Mouse (Mus musculus): ENCODE measurements at regions not wholly inside any gene's neighbourhood (a gene's known extent, or its start where the extent isn't known, plus 50 kb on each side); places are given as distances from the start of the nearest gene placed in this dataset.

DNA sequence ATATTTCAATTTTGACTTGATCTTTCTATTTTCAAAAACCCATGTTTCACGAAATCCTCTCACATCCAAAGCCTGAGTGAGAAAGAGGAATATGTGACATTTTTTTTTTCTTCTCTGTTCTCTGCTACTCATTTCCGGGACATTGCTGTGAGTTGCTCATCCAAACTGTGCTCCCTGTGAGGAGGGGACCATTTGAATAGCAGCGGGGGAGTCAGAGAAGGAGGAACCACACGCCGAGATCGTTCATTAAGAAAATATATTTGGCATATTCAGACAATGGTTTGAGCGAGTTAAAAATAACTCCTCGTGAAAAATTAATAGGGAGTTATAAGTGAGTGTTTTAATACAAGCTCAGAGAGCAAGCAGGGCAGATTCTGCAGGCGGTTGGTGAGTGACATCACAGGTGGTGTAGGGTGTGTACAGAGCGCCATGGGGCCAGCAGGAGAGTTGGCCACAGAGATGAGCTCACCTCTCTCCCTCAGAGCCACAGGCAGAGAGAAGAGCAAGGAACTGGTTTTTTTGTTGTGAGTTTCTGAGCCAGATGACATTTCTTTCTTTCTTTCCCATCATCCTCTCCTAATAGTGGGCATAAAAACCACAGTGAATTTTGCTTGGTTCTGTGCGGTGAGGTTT lies 54.4 kb upstream of the Calcoco1 start:
- no peak for DNase-seq

DNA sequence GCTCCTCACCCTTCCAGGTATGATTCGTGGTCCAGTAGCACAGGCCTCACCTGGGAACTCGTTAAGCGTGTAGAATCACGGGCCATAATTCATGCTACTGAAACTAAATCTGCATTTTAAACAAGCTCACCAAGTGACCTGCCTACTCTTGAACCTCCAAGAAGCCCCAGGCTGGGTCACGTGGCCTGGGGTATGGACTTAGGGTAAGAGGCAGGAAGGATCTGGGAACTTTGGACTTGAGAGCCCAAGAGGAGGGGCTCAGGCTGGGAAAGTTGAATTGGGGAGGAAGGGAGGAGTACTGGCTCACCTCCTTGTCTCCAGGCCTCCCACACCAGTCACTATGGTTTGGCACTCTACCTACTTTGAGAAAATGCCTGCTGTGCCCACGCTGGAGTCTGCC lies 58.6 kb upstream of the Calcoco1 start:
- DNase-seq: no peak

DNA sequence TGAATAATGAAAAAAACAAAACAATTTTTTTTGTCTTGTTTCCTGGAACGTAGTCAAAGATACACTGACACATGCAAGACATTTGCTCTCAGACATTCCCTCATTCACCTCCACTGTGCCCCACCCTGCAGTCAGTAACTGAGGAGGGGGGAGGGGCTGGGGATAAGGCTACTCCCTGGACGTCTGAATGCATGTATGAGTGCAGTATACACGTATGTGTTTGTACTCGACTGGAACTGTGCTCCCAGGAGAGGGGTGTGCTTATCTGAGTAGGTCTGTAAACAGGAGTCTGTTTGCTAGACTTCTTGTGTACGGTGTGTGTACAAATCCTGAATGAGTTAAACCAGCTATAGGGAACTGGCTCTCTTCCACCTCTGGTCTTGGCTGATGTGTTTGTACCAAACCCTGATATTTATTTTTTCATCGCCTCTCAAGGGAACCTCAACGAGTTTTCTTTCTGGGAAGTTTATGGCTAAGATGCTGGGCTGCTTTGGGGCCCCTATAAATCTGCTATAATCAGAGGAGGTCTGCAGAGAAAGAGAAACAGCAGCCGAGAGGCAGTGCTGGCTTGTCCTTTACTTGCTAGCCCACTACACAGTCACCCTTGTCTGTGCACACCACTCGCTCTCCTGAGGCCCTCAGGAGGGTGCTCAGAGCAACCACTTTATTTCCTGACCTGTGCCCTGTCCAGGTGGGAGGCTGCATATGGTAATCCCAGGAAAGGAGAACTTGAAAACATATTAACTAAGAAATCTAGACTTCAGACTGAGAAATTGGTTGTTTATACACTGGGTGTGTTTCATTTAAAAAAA lies 61.2 kb upstream of the Calcoco1 start:
- DNase-seq: no peak

DNA sequence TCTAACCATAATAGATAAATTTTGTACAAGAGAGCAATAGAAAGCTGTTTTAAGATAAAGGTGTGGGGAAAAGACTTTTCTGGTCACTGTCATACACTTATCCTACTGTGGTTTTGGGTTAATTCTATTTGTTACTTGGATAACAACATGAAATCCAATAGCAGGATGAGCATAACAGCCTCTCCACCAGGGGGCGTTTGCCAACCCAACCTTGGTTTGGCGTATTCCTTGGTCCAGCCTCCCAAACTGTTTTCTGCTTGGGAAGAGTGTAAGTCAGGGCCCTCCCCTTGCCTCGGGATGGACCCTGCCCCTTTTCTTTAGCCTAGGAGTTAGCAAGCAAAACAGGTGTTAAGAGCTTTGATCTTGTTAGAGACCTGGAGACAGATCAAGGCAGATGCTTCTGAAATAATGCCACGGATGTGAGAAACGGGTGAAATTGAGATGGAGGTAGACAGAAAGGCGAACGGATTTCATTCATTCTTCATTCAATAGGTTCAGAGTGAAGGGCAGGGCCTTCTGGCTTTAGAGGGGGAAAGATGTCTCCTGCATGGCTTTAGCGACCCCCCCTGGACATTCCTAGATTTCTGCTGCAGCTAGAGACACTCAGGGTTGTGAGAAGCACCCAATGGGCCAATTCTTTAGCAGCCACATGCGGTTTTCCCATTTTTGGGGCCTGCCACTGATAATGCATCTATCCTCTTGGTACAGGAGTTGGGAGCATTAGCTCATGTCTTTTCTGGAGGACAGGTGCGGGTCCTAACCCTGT lies 63.3 kb upstream of the Calcoco1 start:
- DNase-seq: peak; percentile 9

DNA sequence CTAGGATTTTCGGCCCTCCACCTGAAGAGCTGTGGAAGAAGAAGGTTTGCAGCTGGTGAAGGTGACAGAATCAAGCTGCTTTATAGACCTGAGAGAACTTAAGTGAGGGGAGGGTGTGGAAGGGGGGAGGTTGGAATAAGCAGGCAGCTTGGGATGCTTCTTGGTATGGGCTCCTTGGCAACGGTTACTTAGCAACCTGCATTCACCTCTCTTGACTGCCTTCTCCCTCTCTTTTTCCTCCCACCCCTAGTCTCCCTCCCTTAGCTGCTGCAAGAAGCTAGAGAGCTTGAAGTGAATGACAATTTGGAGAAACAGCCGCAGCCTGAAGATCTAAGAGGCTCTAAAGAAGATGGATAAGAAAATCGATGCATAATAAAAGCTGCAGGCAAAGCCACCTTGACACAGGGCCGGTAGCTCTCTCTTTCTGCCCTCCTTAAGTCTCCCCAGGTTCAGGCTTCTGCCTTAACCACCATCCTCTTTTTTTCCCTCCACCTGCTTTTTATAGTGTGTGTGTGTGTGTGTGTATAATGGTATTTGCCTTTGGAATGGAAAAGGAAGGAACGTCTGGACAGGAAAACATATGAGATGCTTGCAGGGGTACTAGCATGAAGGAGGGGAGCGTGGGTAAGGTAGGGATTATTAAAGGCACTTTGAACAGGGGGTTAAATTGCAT lies 67.0 kb upstream of the Calcoco1 start:
- no peak for DNase-seq

DNA sequence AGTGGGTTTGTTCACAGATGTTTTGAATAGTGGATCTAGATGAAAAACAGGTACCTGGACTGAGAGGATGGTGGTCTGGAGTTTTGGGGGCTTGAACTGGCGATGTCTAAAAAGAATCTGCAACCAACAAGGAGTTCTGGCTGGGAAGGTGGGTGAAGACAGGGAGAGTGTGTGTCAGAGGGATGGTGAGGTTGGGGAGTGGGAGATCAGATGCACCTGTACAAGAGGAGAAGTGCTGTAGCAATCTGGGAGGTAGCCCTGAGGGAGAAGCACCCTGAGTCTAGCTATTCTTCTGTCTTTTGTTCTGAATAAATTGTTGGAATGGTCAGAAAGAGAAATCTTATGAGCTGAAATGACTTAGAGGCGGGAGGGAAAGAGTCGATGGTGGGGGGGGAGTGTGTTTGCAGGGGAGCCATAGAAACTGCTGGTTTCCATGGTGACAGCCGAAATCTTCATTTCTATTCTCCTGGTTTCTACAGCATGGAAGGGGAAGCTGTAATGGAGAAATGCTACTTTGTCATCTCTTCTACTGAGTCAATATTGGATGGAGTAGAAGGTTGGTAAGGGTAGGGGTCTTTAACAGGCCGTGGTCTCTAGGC lies 75.1 kb upstream of the Calcoco1 start:
- no peak for DNase-seq

DNA sequence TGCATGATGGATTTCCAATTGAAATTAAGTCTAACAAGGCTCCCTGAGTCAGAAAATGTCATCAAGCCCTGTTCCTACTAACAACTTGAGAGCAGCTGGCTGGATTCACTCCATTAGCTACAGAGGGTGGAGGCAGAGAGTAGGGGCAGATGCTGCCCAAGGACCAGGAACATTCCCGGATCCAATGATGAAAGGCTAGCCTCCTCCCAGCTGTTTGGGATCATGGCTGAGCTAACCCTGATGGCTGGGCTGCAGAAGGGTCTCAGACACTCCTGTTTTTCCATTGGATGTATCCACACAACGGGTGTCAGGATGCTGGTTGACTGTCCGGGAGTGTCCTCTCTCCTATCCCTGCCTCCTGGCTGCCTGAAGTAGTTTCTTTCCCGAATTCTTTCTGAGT lies 78.1 kb upstream of the Calcoco1 start:
- no peak for DNase-seq

DNA sequence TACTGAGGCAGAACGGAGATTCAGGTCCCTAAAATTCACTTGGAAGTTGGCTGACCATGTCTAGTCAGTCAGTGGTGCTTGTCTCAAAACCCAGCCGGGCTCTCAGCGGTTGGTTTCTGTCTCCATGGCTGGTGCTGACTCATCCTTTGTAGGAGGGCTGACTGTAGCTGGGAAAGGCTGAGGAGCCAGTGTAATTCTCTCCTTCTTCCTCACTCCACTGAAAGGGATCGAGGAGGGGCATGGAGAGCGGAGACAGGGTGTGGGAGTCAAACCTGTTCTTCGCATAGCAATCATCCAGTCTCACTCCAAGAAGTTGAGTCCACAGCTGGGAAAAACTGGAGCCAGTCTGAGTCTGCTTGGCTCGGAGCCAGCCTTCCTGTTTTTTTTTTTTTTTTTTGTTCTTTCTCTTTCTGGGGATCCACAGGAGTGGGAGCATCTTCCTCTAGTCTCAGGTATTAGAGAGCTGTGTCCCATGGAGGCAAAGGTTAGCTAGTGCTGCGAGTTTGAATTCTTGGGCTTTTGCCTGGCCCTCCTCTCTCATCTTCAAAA lies 80.4 kb upstream of the Calcoco1 start:
- DNase-seq: no peak

DNA sequence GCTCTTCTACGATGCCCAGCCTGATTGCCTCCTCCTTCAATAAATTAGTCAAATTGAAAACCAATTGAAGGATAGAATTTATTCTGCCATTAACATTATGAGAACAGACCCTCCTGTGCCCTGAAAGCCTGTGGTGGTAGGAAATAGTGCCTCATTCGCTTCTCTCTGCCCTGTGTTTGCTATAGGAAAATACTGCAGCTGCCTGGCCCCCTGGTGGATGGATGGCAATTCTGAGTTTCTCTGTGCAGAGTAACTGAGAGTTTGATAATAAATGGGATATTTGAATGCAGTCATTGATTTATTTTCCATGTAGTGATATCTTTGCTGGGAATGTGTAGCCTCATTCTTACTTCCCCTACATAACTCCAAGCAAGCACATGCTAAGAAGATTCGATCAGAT lies 85.4 kb upstream of the Calcoco1 start:
- DNase-seq: no peak

DNA sequence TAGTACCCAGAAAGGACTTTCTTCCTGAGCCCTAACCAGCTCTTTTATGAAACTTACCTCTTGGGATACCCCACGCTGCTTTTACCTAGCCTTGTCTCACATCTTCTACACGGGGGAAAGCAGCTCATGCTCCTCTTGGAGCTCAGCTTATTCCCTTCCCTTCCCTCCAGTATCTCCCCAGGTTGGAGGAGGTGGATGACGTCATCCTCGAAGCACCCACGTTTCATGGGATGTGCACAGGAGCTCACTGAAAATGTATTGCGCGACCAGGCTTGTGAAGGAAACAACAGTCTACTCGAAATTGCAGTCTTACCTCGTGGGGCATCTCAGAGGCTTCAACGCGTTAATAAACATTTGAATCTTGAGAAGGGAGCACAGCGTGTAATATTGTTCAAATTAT lies 97.2 kb upstream of the Calcoco1 start:
- DNase-seq: no peak

DNA sequence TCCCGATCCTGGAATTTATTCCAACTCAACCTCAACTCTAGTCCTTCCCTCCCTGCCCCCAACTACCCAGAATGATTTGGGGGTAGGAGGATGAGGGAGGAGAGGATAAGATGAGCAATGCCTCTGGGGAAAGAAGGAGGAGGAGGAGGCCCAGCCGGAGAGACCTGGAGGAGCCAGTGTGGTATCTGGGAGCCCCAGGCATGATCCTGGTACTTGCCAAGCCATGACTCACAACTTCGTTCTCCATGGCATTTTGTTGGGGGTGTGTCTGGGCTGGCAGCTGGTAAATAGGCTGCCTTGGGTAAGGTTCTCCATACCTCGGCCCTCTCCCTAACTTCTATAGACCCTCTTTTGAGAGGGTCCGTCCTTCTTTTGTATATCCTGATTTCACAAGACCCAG lies 81.2 kb upstream of the Hoxc13 start:
- no peak for DNase-seq

DNA sequence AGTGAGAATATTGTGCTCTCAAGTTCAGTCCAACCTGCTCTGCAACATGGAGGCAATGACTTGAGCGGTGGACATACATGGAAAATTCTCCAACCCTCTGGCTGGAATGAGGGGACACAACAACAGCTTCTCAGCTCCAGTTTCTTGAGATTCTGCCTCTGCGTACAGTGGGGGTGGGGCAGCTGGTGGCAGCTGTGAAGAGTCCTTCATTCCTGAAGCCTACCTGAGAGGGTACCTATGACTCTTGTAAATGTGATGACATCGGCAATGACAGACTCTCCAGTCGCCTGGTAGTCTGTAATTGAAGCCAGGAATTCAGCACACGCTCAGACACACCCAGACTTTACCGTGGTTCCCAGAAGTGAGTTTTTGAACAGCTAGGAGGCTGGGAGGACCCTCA lies 58.5 kb upstream of the Hoxc13 start:
- no peak for DNase-seq

DNA sequence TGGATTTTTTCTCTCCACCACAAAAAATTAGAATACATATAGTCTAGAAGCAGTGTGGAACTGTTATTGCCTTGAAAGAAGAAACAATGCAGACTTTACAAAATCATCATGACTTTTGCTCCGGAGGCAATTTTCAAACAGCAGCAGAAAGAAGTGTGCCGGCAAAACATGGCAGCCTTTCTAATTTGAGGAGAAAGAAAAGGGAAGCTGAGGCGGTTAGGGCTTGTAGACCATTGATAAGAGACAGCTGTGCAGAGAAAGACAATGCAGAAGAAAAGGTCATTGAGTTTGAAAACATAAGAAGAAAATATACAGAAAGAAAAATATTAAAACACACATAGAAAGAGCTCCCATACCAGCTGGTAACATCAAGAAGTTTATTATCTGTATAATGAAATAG lies 54.1 kb upstream of the Hoxc13 start:
- no peak for DNase-seq
